Mouse (Mus musculus): ENCODE measurements at regions not wholly inside any gene's neighbourhood (a gene's known extent, or its start where the extent isn't known, plus 50 kb on each side); places are given as distances from the start of the nearest gene placed in this dataset.

- no peak for DNase-seq
- H3K27ac ChIP-seq = no peak overlapping the region
- no peak overlapping the region for H3K9ac ChIP-seq (ENCODE audit: low read depth, low read length)
- no peaks in the 10 kb centered on the region for H3K79me2 ChIP-seq (replicated peaks; ENCODE audit: control insufficient read depth, insufficient read depth, low read length)
- TF ChIP-seq CTCF (IDR thresholded peaks at IDR 0.05) (no peak), EP300 (IDR thresholded peaks at IDR 0.05; ENCODE audit: insufficient read depth, low read depth, low read length) (no peak), POLR2A (IDR thresholded peaks at IDR 0.05; ENCODE audit: insufficient read depth, low read depth, low read length) (no peak)
- 0 out of 2 replicates have a peak, but pooled peaks cover 1% of the 10 kb centered on the region for H3K4me1 ChIP-seq (ENCODE audit: control insufficient read depth, insufficient read depth, low read length)
- no peaks in the 10 kb centered on the region for H3K36me3 ChIP-seq (ENCODE audit: control insufficient read depth, insufficient read depth, low read length)
- no peak overlapping the region for H3K4me3 ChIP-seq
- no peaks in the 10 kb centered on the region for H3K27me3 ChIP-seq (ENCODE audit: control insufficient read depth, insufficient read depth, low read length)
- WGBS = 85% methylated on average over 2 of the region's 2 CpGs
- intact Hi-C loops (cut with DNase I) = no loop called here
These were observed 263.9 kb downstream of the Gm19410 start for GRCm38 (mm10) chr8:36029445-36029844.

GRCm38 (mm10) chr8:36030237-36030636, 264.6 kb downstream of the Gm19410 start:
- Histone ChIP-seq H3K9ac (ENCODE audit: low read depth, low read length) (no peak overlapping the region), H3K79me2 (replicated peaks; ENCODE audit: control insufficient read depth, insufficient read depth, low read length) (no peaks in the 10 kb centered on the region), H3K4me1 (ENCODE audit: control insufficient read depth, insufficient read depth, low read length) (0 out of 2 replicates have a peak, but pooled peaks cover 1% of the 10 kb centered on the region), H3K27ac (no peak overlapping the region), H3K36me3 (ENCODE audit: control insufficient read depth, insufficient read depth, low read length) (no peaks in the 10 kb centered on the region), H3K4me3 (no peak overlapping the region), H3K27me3 (ENCODE audit: control insufficient read depth, insufficient read depth, low read length) (no peaks in the 10 kb centered on the region)
- 59% methylated on average over 3 of the region's 3 CpGs for WGBS
- intact Hi-C loops (cut with DNase I) = no loop called here
- TF ChIP-seq CTCF (IDR thresholded peaks at IDR 0.05) = no peak
- no peak for TF ChIP-seq POLR2A (IDR thresholded peaks at IDR 0.05; ENCODE audit: insufficient read depth, low read depth, low read length)
- no peak for TF ChIP-seq EP300 (IDR thresholded peaks at IDR 0.05; ENCODE audit: insufficient read depth, low read depth, low read length)
- DNase-seq = no peak

- Histone ChIP-seq H3K9ac (ENCODE audit: low read depth, low read length) (no peak overlapping the region), H3K4me1 (ENCODE audit: control insufficient read depth, insufficient read depth, low read length) (0 out of 2 replicates have a peak, but pooled peaks cover 1% of the 10 kb centered on the region), H3K27me3 (ENCODE audit: control insufficient read depth, insufficient read depth, low read length) (no peaks in the 10 kb centered on the region), H3K4me3 (no peak overlapping the region), H3K79me2 (replicated peaks; ENCODE audit: control insufficient read depth, insufficient read depth, low read length) (no peaks in the 10 kb centered on the region), H3K27ac (no peak overlapping the region), H3K36me3 (ENCODE audit: control insufficient read depth, insufficient read depth, low read length) (no peaks in the 10 kb centered on the region)
- no peak for DNase-seq
- TF ChIP-seq CTCF (IDR thresholded peaks at IDR 0.05) (no peak), POLR2A (IDR thresholded peaks at IDR 0.05; ENCODE audit: insufficient read depth, low read depth, low read length) (no peak), EP300 (IDR thresholded peaks at IDR 0.05; ENCODE audit: insufficient read depth, low read depth, low read length) (no peak)
- WGBS = 87% methylated on average over 10 of the region's 10 CpGs
- intact Hi-C loops (cut with DNase I) = no loop called here
These were observed 266.6 kb downstream of the Gm19410 start for GRCm38 (mm10) chr8:36031966-36032719.

GRCm38 (mm10) chr8:36035339-36035738, 269.7 kb downstream of the Gm19410 start:
- Histone ChIP-seq H3K4me3 (no peak overlapping the region), H3K9ac (ENCODE audit: low read depth, low read length) (no peak overlapping the region), H3K4me1 (ENCODE audit: control insufficient read depth, insufficient read depth, low read length) (no peaks in the 10 kb centered on the region), H3K36me3 (ENCODE audit: control insufficient read depth, insufficient read depth, low read length) (no peaks in the 10 kb centered on the region), H3K79me2 (replicated peaks; ENCODE audit: control insufficient read depth, insufficient read depth, low read length) (no peaks in the 10 kb centered on the region), H3K27ac (no peak overlapping the region), H3K27me3 (ENCODE audit: control insufficient read depth, insufficient read depth, low read length) (no peaks in the 10 kb centered on the region)
- DNase-seq = no peak
- no peak for TF ChIP-seq POLR2A (IDR thresholded peaks at IDR 0.05; ENCODE audit: insufficient read depth, low read depth, low read length)
- TF ChIP-seq CTCF (IDR thresholded peaks at IDR 0.05) = no peak
- TF ChIP-seq EP300 (IDR thresholded peaks at IDR 0.05; ENCODE audit: insufficient read depth, low read depth, low read length) = no peak
- 91% methylated on average over 7 of the region's 7 CpGs for WGBS
- intact Hi-C loops (cut with DNase I) = no loop called here

GRCm38 (mm10) chr8:36036271-36036670, 270.7 kb downstream of the Gm19410 start:
- no peaks in the 10 kb centered on the region for H3K4me1 ChIP-seq (ENCODE audit: control insufficient read depth, insufficient read depth, low read length)
- H3K27ac ChIP-seq = no peak overlapping the region
- H3K9ac ChIP-seq (ENCODE audit: low read depth, low read length) = no peak overlapping the region
- H3K27me3 ChIP-seq (ENCODE audit: control insufficient read depth, insufficient read depth, low read length) = no peaks in the 10 kb centered on the region
- H3K79me2 ChIP-seq (replicated peaks; ENCODE audit: control insufficient read depth, insufficient read depth, low read length) = no peaks in the 10 kb centered on the region
- H3K36me3 ChIP-seq (ENCODE audit: control insufficient read depth, insufficient read depth, low read length) = no peaks in the 10 kb centered on the region
- TF ChIP-seq CTCF (IDR thresholded peaks at IDR 0.05) = no peak
- TF ChIP-seq EP300 (IDR thresholded peaks at IDR 0.05; ENCODE audit: insufficient read depth, low read depth, low read length) = no peak
- no peak for TF ChIP-seq POLR2A (IDR thresholded peaks at IDR 0.05; ENCODE audit: insufficient read depth, low read depth, low read length)
- WGBS = 55% methylated on average over 6 of the region's 6 CpGs
- intact Hi-C loops (cut with DNase I) = no loop called here
- DNase-seq = no peak
- H3K4me3 ChIP-seq = no peak overlapping the region

GRCm38 (mm10) chr8:36041222-36041864, 275.8 kb downstream of the Gm19410 start:
- intact Hi-C loops (cut with DNase I) = no loop called here
- Histone ChIP-seq H3K4me1 (ENCODE audit: control insufficient read depth, insufficient read depth, low read length) (no peaks in the 10 kb centered on the region), H3K27ac (no peak overlapping the region), H3K4me3 (no peak overlapping the region), H3K9ac (ENCODE audit: low read depth, low read length) (no peak overlapping the region), H3K36me3 (ENCODE audit: control insufficient read depth, insufficient read depth, low read length) (no peaks in the 10 kb centered on the region), H3K27me3 (ENCODE audit: control insufficient read depth, insufficient read depth, low read length) (no peaks in the 10 kb centered on the region), H3K79me2 (replicated peaks; ENCODE audit: control insufficient read depth, insufficient read depth, low read length) (no peaks in the 10 kb centered on the region)
- no peak for DNase-seq
- no peak for TF ChIP-seq CTCF (IDR thresholded peaks at IDR 0.05)
- no peak for TF ChIP-seq EP300 (IDR thresholded peaks at IDR 0.05; ENCODE audit: insufficient read depth, low read depth, low read length)
- no peak for TF ChIP-seq POLR2A (IDR thresholded peaks at IDR 0.05; ENCODE audit: insufficient read depth, low read depth, low read length)
- 68% methylated on average over 6 of the region's 6 CpGs for WGBS

All from heart, adult 2 months (tissue).